Mouse (Mus musculus) erythroblast, embryonic 14.5 days (primary cell): ENCODE results near the gene Sco2.

Source experiments
- GATA1 ChIP-seq: IDR thresholded peaks from 2 replicates; pipeline ENCODE4 v1.6.1; 2012; ENCODE audit warnings: low read length, inconsistent platforms, mixed read lengths
- TAL1 ChIP-seq: IDR thresholded peaks from 3 replicates; pipeline ENCODE4 v1.6.1; 2012; ENCODE audit warnings: low read length, inconsistent platforms, mixed read lengths

GRCm38 (mm10) chr15:89421938-89422337 is 48.3 kb upstream of the Sco2 start:
- TF ChIP-seq TAL1 (no peak), GATA1 (no peak)
